Mouse (Mus musculus) heart, embryonic 13.5 days (tissue): ENCODE data around the gene Vamp2. TPM values are rescaled to one million over a fixed set of nuclear protein-coding genes. Genes with fewer than 3 reads are reported as not detected.
A peak's percentile ranks its signal among the peaks of the same experiment; 100 is the strongest.

Source experiments
- ATAC-seq: fragments of 200-750 bp; cut with Nextera tagmentation; 2 replicates; pipeline ENCODE4 v1.8.0; 2017; ENCODE audit warnings: moderate TSS enrichment; ENCODE audit not compliant: insufficient number of reproducible peaks, low FRiP score, low TSS enrichment; ENCODE audit errors: extremely low read depth
- H3K27ac ChIP-seq: fragments of 300-500 bp; sonication (generic); replicated peaks from 2 replicates; pipeline ENCODE4 v1.5.1; 2015; ENCODE audit warnings: moderate library complexity, mild to moderate bottlenecking, inconsistent platforms
- H3K27me3 ChIP-seq: fragments of 300-500 bp; sonication (generic); replicated peaks from 2 replicates; pipeline ENCODE4 v1.6.1; 2015; ENCODE audit warnings: mild to moderate bottlenecking, inconsistent platforms
- H3K36me3 ChIP-seq: fragments of 300-500 bp; sonication (generic); 2 replicates; pipeline ENCODE4 v1.6.1; 2015; ENCODE audit warnings: mild to moderate bottlenecking, inconsistent platforms
- H3K4me1 ChIP-seq: fragments of 300-500 bp; sonication (generic); 2 replicates; pipeline ENCODE4 v1.6.1; 2015; ENCODE audit warnings: inconsistent platforms
- H3K4me2 ChIP-seq: fragments of 300-500 bp; sonication (generic); 2 replicates; pipeline ENCODE4 v1.6.1; 2015; ENCODE audit warnings: inconsistent platforms, mild to moderate bottlenecking, moderate library complexity
- H3K4me3 ChIP-seq: fragments of 300-500 bp; sonication (generic); 2 replicates; pipeline ENCODE4 v1.5.1; 2015; ENCODE audit warnings: moderate library complexity, mild to moderate bottlenecking, inconsistent platforms
- H3K9ac ChIP-seq: fragments of 300-500 bp; sonication (generic); 2 replicates; pipeline ENCODE4 v1.6.1; 2015; ENCODE audit warnings: inconsistent platforms, mild to moderate bottlenecking, moderate library complexity
- H3K9me3 ChIP-seq: fragments of 300-500 bp; sonication (generic); 2 replicates; pipeline ENCODE4 v1.6.1; 2016; ENCODE audit warnings: inconsistent platforms
- WGBS: fragments of 180-500 bp; shearing (Covaris S2); methylation state at CpG from one replicate; pipeline ENCODE4 v1.1.7; 2015; ENCODE audit warnings: mixed read lengths; 5-methylcytosine and 5-hydroxymethylcytosine counted together
- polyA plus RNA-seq: library from polyadenylated mRNA; unstranded; fragments of >200 nt; fragmentation: Nextera tagmentation; extraction: Ambion mirVana; gene quantifications from 2 replicates; pipeline ENCODE4 v1.2.1, GENCODE M21; 2015

The Vamp2 gene
- polyA plus RNA-seq, 1 experiment from 2014 or later, result 82.1 TPM

GRCm38 (mm10) chr11:69120221-69121000, 32.1 kb downstream of the Vamp2 start, which contains the start of gene Hes7:
TSS of gene Hes7 (plus strand) at chr11:69120404.
- Histone ChIP-seq H3K4me1 (peaks cover 43% of the 10 kb centered on the region), H3K4me2 (peak within 1 kb of the TSS; percentile 98), H3K9ac (peak within 1 kb of the TSS; percentile 87), H3K4me3 (peak within 1 kb of the TSS; percentile 89), H3K9me3 (no peaks in the 10 kb centered on the region), H3K36me3 (no peaks in the 10 kb centered on the region), H3K27me3 (no peaks in the 10 kb centered on the region), H3K27ac (0 out of 2 replicates have a peak within 1 kb of the TSS, but pooled peaks have one; percentile 94)
- ATAC-seq, result no peak
- WGBS, result 3% methylated on average over 27 of the region's 27 CpGs

- Histone ChIP-seq H3K27me3 (no peaks in the 10 kb centered on the region), H3K4me3 (peak overlapping the region; percentile 89), H3K27ac (0 out of 2 replicates have a peak overlapping the region, but pooled peaks have one; percentile 94), H3K36me3 (no peaks in the 10 kb centered on the region), H3K9me3 (no peaks in the 10 kb centered on the region), H3K4me2 (peak overlapping the region; percentile 98), H3K9ac (peak overlapping the region; percentile 87), H3K4me1 (peaks cover 49% of the 10 kb centered on the region)
- ATAC-seq, result no peak
- under 1% methylated on average over 33 of the region's 33 CpGs for WGBS
Observed at GRCm38 (mm10) chr11:69121001-69121740, 32.9 kb downstream of the Vamp2 start.

GRCm38 (mm10) chr11:69121741-69122335, 33.5 kb downstream of the Vamp2 start:
- Histone ChIP-seq H3K4me1 (peaks cover 53% of the 10 kb centered on the region), H3K4me3 (peak overlapping the region; percentile 89), H3K27me3 (0 out of 2 replicates have a peak, but pooled peaks cover 2% of the 10 kb centered on the region), H3K9me3 (no peaks in the 10 kb centered on the region), H3K9ac (peak overlapping the region; percentile 87), H3K4me2 (peak overlapping the region; percentile 98), H3K36me3 (no peaks in the 10 kb centered on the region), H3K27ac (peak overlapping the region; percentile 94)
- WGBS, result under 1% methylated on average over 29 of the region's 32 CpGs
- no peak for ATAC-seq

- 0 out of 2 replicates have a peak, but pooled peaks cover 7% of the 10 kb centered on the region for H3K27me3 ChIP-seq
- peak; percentile 52 for ATAC-seq
- peak within 1 kb of the TSS; percentile 89 for H3K4me3 ChIP-seq
- WGBS, result under 1% methylated on average over 66 of the region's 66 CpGs
- no peaks in the 10 kb centered on the region for H3K9me3 ChIP-seq
- peak within 1 kb of the TSS; percentile 98 for H3K4me2 ChIP-seq
- no peaks in the 10 kb centered on the region for H3K36me3 ChIP-seq
- H3K9ac ChIP-seq, result peak within 1 kb of the TSS; percentile 87
- H3K27ac ChIP-seq, result peak within 1 kb of the TSS; percentile 94
- H3K4me1 ChIP-seq, result peaks cover 53% of the 10 kb centered on the region
Observed at GRCm38 (mm10) chr11:69122336-69122951, 34.2 kb downstream of the Vamp2 start, which contains the start of gene 9130213A22Rik. TSS of gene 9130213A22Rik (minus strand) at chr11:69122589.

- ATAC-seq, result no peak
Observed at GRCm38 (mm10) chr11:69123056-69123692, 34.9 kb downstream of the Vamp2 start.

GRCm38 (mm10) chr11:69123693-69124497, 35.6 kb downstream of the Vamp2 start:
- Histone ChIP-seq H3K4me1 (peaks cover 53% of the 10 kb centered on the region), H3K4me3 (peak overlapping the region; percentile 89)
- ATAC-seq, result no peak; the same call in 1 of the 2 replicates

More at GRCm38 (mm10) chr11:69123056-69123692, 34.9 kb downstream of the Vamp2 start:
- Histone ChIP-seq H3K4me1 (peaks cover 55% of the 10 kb centered on the region), H3K4me3 (peak overlapping the region; percentile 89), H3K4me2 (peak overlapping the region; percentile 98), H3K27me3 (0 out of 2 replicates have a peak, but pooled peaks cover 7% of the 10 kb centered on the region), H3K9me3 (no peaks in the 10 kb centered on the region), H3K36me3 (no peaks in the 10 kb centered on the region), H3K9ac (peak overlapping the region; percentile 87), H3K27ac (peak overlapping the region; percentile 94)
- under 1% methylated on average over 29 of the region's 29 CpGs for WGBS

GRCm38 (mm10) chr11:69124498-69124847, 36.2 kb downstream of the Vamp2 start:
- 0% methylated on average over 3 of the region's 3 CpGs for WGBS
- H3K4me2 ChIP-seq, result peak overlapping the region; percentile 98
- H3K9me3 ChIP-seq, result no peaks in the 10 kb centered on the region
- no peaks in the 10 kb centered on the region for H3K36me3 ChIP-seq
- ATAC-seq, result no peak
- H3K4me3 ChIP-seq, result peak overlapping the region; percentile 89
- H3K27ac ChIP-seq, result no peak overlapping the region; the same call in 1 of the 2 replicates
- 0 out of 2 replicates have a peak, but pooled peaks cover 7% of the 10 kb centered on the region for H3K27me3 ChIP-seq
- peaks cover 47% of the 10 kb centered on the region for H3K4me1 ChIP-seq
- no peak overlapping the region for H3K9ac ChIP-seq

More at GRCm38 (mm10) chr11:69123693-69124497, 35.6 kb downstream of the Vamp2 start:
- Histone ChIP-seq H3K36me3 (no peaks in the 10 kb centered on the region), H3K27ac (peak overlapping the region; percentile 94), H3K27me3 (0 out of 2 replicates have a peak, but pooled peaks cover 7% of the 10 kb centered on the region), H3K9me3 (no peaks in the 10 kb centered on the region), H3K9ac (peak overlapping the region; percentile 87), H3K4me2 (peak overlapping the region; percentile 98)
- under 1% methylated on average over 31 of the region's 31 CpGs for WGBS

GRCm38 (mm10) chr11:69125041-69125851, 37.0 kb downstream of the Vamp2 start:
- Histone ChIP-seq H3K4me2 (peak overlapping the region; percentile 92), H3K4me1 (peaks cover 39% of the 10 kb centered on the region), H3K4me3 (peak overlapping the region; percentile 70), H3K27me3 (0 out of 2 replicates have a peak, but pooled peaks cover 11% of the 10 kb centered on the region), H3K27ac (peak overlapping the region; percentile 81), H3K9me3 (no peaks in the 10 kb centered on the region), H3K9ac (peak overlapping the region; percentile 80), H3K36me3 (no peaks in the 10 kb centered on the region)
- WGBS, result under 1% methylated on average over 24 of the region's 24 CpGs
- no peak for ATAC-seq

GRCm38 (mm10) chr11:69125852-69125918, 37.4 kb downstream of the Vamp2 start, which contains the start of gene Aloxe3:
TSS of gene Aloxe3 (plus strand) at chr11:69125896.
- H3K4me2 ChIP-seq, result peak within 1 kb of the TSS; percentile 92
- ATAC-seq, result no peak
- H3K36me3 ChIP-seq, result no peaks in the 10 kb centered on the region
- peak within 1 kb of the TSS; percentile 81 for H3K27ac ChIP-seq
- H3K4me3 ChIP-seq, result peak within 1 kb of the TSS; percentile 70
- peaks cover 35% of the 10 kb centered on the region for H3K4me1 ChIP-seq
- 6% methylated on average over 3 of the region's 3 CpGs for WGBS
- no peaks in the 10 kb centered on the region for H3K9me3 ChIP-seq
- H3K9ac ChIP-seq, result peak within 1 kb of the TSS; percentile 80
- 0 out of 2 replicates have a peak, but pooled peaks cover 11% of the 10 kb centered on the region for H3K27me3 ChIP-seq
